ENCODE assay signal across 9 mouse cellular contexts in genomic region chr4:124675037-124675436, GRCm38 (mm10). TPM values are rescaled to one million over a fixed set of nuclear protein-coding genes. Genes with fewer than 3 reads are reported as not detected.
DNase-seq lines count a peak whose midpoint lies in the region; ATAC-seq and TF ChIP-seq lines count a peak whose summit lies in the region.
"Had no signal": no experiment of that assay in that cellular context is flagged by ENCODE, and none has a peak within 500 bp of the region (broad histone marks: within the 10 kb centered on the region; RNA-seq: fewer than 3 reads in every experiment).

No protein-coding gene starts in this region.

- ATAC-seq in heart, embryonic 12.5 days (ENCODE audit: insufficient number of reproducible peaks, low FRiP score): no peak
- ATAC-seq in common myeloid progenitor, adult 5-6 weeks (replicated peaks; ENCODE audit: low read depth, poor library complexity, severe bottlenecking): 0 out of 2 replicates have a peak, but pooled peaks have one; percentile 57
- no peak; the same call in 1 of the 2 replicates for ATAC-seq in intestine, postnatal 0 days

- H3K9ac ChIP-seq in heart, embryonic 12.5 days: no peak overlapping the region
- no peak overlapping the region for H3K9ac ChIP-seq in intestine, postnatal 0 days (ENCODE audit: low read depth, low read length)
- H3K9ac ChIP-seq: embryonic facial prominence, embryonic 15.5 days had no signal

- intact Hi-C loops in heart, postnatal 14 days (cut with DNase I): loop anchor here (2.0 to 5.0 kb wide), 3 partner anchors 446 to 733 kb away; no protein-coding TSS in a partner anchor

- H3K36me3 ChIP-seq in heart, embryonic 12.5 days: peaks cover 31% of the 10 kb centered on the region
- H3K36me3 ChIP-seq in intestine, postnatal 0 days (ENCODE audit: control insufficient read depth, insufficient read depth): peaks cover 31% of the 10 kb centered on the region

- no peaks in the 10 kb centered on the region for H3K9me3 ChIP-seq in heart, embryonic 12.5 days (replicated peaks)
- no peaks in the 10 kb centered on the region for H3K9me3 ChIP-seq in intestine, postnatal 0 days (ENCODE audit: control insufficient read depth)
- H3K9me3 ChIP-seq: embryonic facial prominence, embryonic 15.5 days had no signal

- WGBS in heart, embryonic 12.5 days: 3% methylated on average over 4 of the region's 4 CpGs
- 5% methylated on average over 4 of the region's 4 CpGs for WGBS in intestine, postnatal 0 days

- peak; percentile 71 to 76 for DNase-seq in heart, postnatal 14 days
- peak; percentile 61 for DNase-seq in A20 (ENCODE audit: low read depth, low spot score)
- peak; percentile 26 for DNase-seq in T-cell, adult 2 months (ENCODE audit: low spot score)
- DNase-seq in lung, postnatal 25 days (ENCODE audit: low spot score): peak; percentile 28
- peak; percentile 41 for DNase-seq in thymus, postnatal 25 days

- H3K27ac ChIP-seq in heart, embryonic 12.5 days (ENCODE audit: poor library complexity, severe bottlenecking): no peak overlapping the region
- H3K27ac ChIP-seq in intestine, postnatal 0 days (ENCODE audit: low read depth, low read length): no peak overlapping the region
- H3K27ac ChIP-seq: embryonic facial prominence, embryonic 15.5 days had no signal

- H3K27me3 ChIP-seq in heart, embryonic 12.5 days (replicated peaks): peaks cover 46% of the 10 kb centered on the region
- H3K27me3 ChIP-seq in intestine, postnatal 0 days (replicated peaks; ENCODE audit: control insufficient read depth, insufficient read depth, low read length): peaks cover 14% of the 10 kb centered on the region

- H3K4me3 ChIP-seq in heart, embryonic 12.5 days: no peak overlapping the region
- no peak overlapping the region for H3K4me3 ChIP-seq in intestine, postnatal 0 days (ENCODE audit: low read depth, low read length)
- H3K4me3 ChIP-seq: embryonic facial prominence, embryonic 15.5 days had no signal

- TF ChIP-seq CTCF in intestine, postnatal 0 days (IDR thresholded peaks at IDR 0.05; ENCODE audit: low read depth): peak; percentile 88

- H3K4me1 ChIP-seq in heart, embryonic 12.5 days (replicated peaks): peaks cover 24% of the 10 kb centered on the region
- H3K4me1 ChIP-seq in intestine, postnatal 0 days (replicated peaks; ENCODE audit: control insufficient read depth, insufficient read depth, low read length): no peaks in the 10 kb centered on the region

- no peak overlapping the region for H3K4me2 ChIP-seq in heart, embryonic 12.5 days
- no peak overlapping the region for H3K4me2 ChIP-seq in intestine, postnatal 0 days (replicated peaks; ENCODE audit: low read depth)
- H3K4me2 ChIP-seq: embryonic facial prominence, embryonic 15.5 days had no signal

RNA-seq across cellular contexts. Expression of gene Utp11, which starts 18.4 kb away (rescaled TPM):
- total RNA-seq in heart, postnatal 14 days (2021): 10 to 100 TPM; 11.6 to 12.0 TPM
- polyA plus RNA-seq in heart, embryonic 12.5 days (2016; fragmentation: Nextera tagmentation; extraction: Ambion mirVana): 58.4 and 61.5 TPM in 2 replicates
- total RNA-seq in common myeloid progenitor, adult 5-6 weeks (2017): 86.8 and 98.8 TPM in 2 replicates
- 29.6 and 32.3 TPM in 2 replicates for polyA plus RNA-seq in intestine, postnatal 0 days (2015; fragmentation: Nextera tagmentation; extraction: Ambion mirVana)

RNA-seq across cellular contexts. Expression of gene Pou3f1, which starts 18.4 kb away (rescaled TPM):
- total RNA-seq in heart, postnatal 14 days (2021): under 1 TPM in 1 of 2 experiments, not detected in 1; 0.07 TPM
- polyA plus RNA-seq in heart, embryonic 12.5 days (2016; fragmentation: Nextera tagmentation; extraction: Ambion mirVana): 0.23 and 0.36 TPM in 2 replicates
- not detected in 2 replicates for total RNA-seq in common myeloid progenitor, adult 5-6 weeks (2017)
- 0.08 TPM in 1 of 2 replicates, not detected in the other for polyA plus RNA-seq in intestine, postnatal 0 days (2015; fragmentation: Nextera tagmentation; extraction: Ambion mirVana)

RNA-seq across cellular contexts. Expression of gene Fhl3, which starts 25.5 kb away (rescaled TPM):
- 10 to 100 TPM; 13.0 to 13.9 TPM for total RNA-seq in heart, postnatal 14 days (2021)
- polyA plus RNA-seq in heart, embryonic 12.5 days (2016; fragmentation: Nextera tagmentation; extraction: Ambion mirVana): 6.2 TPM in 2 replicates
- total RNA-seq in common myeloid progenitor, adult 5-6 weeks (2017): 4.1 and 5.3 TPM in 2 replicates
- 3.8 TPM in 2 replicates for polyA plus RNA-seq in intestine, postnatal 0 days (2015; fragmentation: Nextera tagmentation; extraction: Ambion mirVana)

RNA-seq across cellular contexts. Expression of gene Sf3a3, which starts 39.5 kb away (rescaled TPM):
- total RNA-seq in heart, postnatal 14 days (2021): 10 to 100 TPM; 19.2 to 21.5 TPM
- polyA plus RNA-seq in heart, embryonic 12.5 days (2016; fragmentation: Nextera tagmentation; extraction: Ambion mirVana): 100.0 and 100 TPM in 2 replicates
- 162 and 189 TPM in 2 replicates for total RNA-seq in common myeloid progenitor, adult 5-6 weeks (2017)
- polyA plus RNA-seq in intestine, postnatal 0 days (2015; fragmentation: Nextera tagmentation; extraction: Ambion mirVana): 45.3 and 45.7 TPM in 2 replicates
